ENCODE assay signal across 9 mouse cellular contexts in the genomic region with DNA sequence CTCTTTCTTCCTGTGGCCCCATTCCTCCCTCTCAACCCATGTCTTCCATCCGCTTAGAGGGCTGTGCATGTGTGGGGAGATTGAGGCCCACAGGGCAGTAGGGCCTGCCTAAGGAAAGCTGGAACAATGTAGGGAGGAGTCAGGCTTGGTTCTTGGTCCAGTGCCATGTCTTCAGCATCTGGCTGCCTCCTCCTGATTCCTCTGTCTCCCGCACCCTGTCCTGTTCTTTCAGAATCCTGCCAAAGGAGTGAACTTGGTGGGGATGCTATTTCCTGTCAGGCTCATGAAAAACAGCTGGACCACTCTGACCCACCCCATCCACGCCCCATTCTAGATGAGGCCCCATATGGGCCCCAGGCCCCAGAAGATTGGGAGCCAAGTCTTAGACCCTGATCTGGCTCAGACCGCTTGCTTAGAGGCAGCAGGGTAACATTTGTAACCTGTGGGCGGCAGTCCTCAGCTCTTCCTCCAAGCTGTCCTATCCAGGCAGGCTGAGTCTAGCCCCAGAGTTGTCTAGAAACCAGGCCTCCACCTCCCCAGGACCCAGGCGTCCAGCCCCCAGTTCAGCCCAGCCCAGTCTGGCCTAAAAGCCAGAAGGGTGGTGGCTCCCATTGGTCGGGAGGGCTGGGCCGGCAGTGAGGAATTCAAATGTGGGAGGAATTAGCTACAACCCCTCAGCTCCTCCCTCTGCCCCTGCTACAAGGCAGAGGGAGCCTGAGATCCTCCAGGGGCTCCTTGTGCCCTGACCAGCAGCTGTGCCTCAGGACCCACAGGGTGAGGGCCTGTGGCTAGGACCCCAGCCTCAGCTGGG. TPM values are rescaled to one million over a fixed set of nuclear protein-coding genes. Genes with fewer than 3 reads are reported as not detected.
DNase-seq lines count a peak whose midpoint lies in the region; ATAC-seq and TF ChIP-seq lines count a peak whose summit lies in the region.
"Had no signal": no experiment of that assay in that cellular context is flagged by ENCODE, and none has a peak within 500 bp of the region (broad histone marks: within the 10 kb centered on the region; RNA-seq: fewer than 3 reads in every experiment).

No protein-coding gene starts in this region.

- no peak overlapping the region for H3K4me3 ChIP-seq in ES-Bruce4 (ENCODE audit: low read depth, low read length)
- no peak overlapping the region for H3K4me3 ChIP-seq in heart, embryonic 12.5 days
- H3K4me3 ChIP-seq in midbrain, embryonic 13.5 days (replicated peaks) = no peak overlapping the region

- no peak for TF ChIP-seq EP300 in ES-Bruce4 (IDR thresholded peaks at IDR 0.05; ENCODE audit: insufficient read depth, low read depth, low read length)

- peak overlapping the region; percentile 30; the same call in 1 of the 2 replicates for H3K4me2 ChIP-seq in heart, embryonic 12.5 days
- H3K4me2 ChIP-seq in midbrain, embryonic 13.5 days (replicated peaks) = no peak overlapping the region

- H3K27ac ChIP-seq in ES-Bruce4 (ENCODE audit: insufficient read depth, low read length) = peak overlapping the region; percentile 37
- peak overlapping the region; percentile 74 for H3K27ac ChIP-seq in heart, embryonic 12.5 days (ENCODE audit: poor library complexity, severe bottlenecking)
- H3K27ac ChIP-seq in midbrain, embryonic 13.5 days = no peak overlapping the region

- peaks cover 2% of the 10 kb centered on the region for H3K4me1 ChIP-seq in ES-Bruce4 (ENCODE audit: control insufficient read depth, insufficient read depth, low read length)
- H3K4me1 ChIP-seq in heart, embryonic 12.5 days (replicated peaks) = peaks cover 64% of the 10 kb centered on the region
- peaks cover 21% of the 10 kb centered on the region for H3K4me1 ChIP-seq in midbrain, embryonic 13.5 days (replicated peaks)

- peak; percentile 58; the same call in 1 of the 2 replicates for ATAC-seq in heart, embryonic 12.5 days (ENCODE audit: insufficient number of reproducible peaks, low FRiP score)
- peak; percentile 58 for ATAC-seq in midbrain, embryonic 13.5 days

- TF ChIP-seq CTCF in ES-Bruce4 (IDR thresholded peaks at IDR 0.05; ENCODE audit: low read depth, low read length) = no peak

- 38% methylated on average over 8 of the region's 8 CpGs for WGBS in heart, embryonic 12.5 days
- 41% methylated on average over 8 of the region's 8 CpGs for WGBS in midbrain, embryonic 13.5 days

- peak; percentile 65 for DNase-seq in embryo, embryonic 10.5 days (ENCODE audit: low spot score)
- DNase-seq in kidney, postnatal 25 days = peak; percentile 59 to 80
- no peak for DNase-seq in right cerebral cortex, postnatal 25 days
- DNase-seq in spleen, adult 12 weeks (ENCODE audit: low spot score) = no peak
- no peak for DNase-seq in right cerebral cortex, adult 18-20 months

- H3K27me3 ChIP-seq in ES-Bruce4 (ENCODE audit: control insufficient read depth, insufficient read depth, low read length, poor library complexity, severe bottlenecking) = no peaks in the 10 kb centered on the region
- H3K27me3 ChIP-seq in heart, embryonic 12.5 days (replicated peaks) = no peaks in the 10 kb centered on the region
- no peaks in the 10 kb centered on the region for H3K27me3 ChIP-seq in midbrain, embryonic 13.5 days

- H3K9me3 ChIP-seq in ES-Bruce4 (replicated peaks; ENCODE audit: control insufficient read depth, insufficient read depth, low read length, poor library complexity, severe bottlenecking) = no peaks in the 10 kb centered on the region
- H3K9me3 ChIP-seq in heart, embryonic 12.5 days (replicated peaks) = no peaks in the 10 kb centered on the region
- no peaks in the 10 kb centered on the region for H3K9me3 ChIP-seq in midbrain, embryonic 13.5 days

- H3K9ac ChIP-seq in ES-Bruce4 (ENCODE audit: low read depth, poor library complexity, severe bottlenecking) = no peak overlapping the region
- peak overlapping the region; percentile 13; the same call in 1 of the 2 replicates for H3K9ac ChIP-seq in heart, embryonic 12.5 days
- H3K9ac ChIP-seq in midbrain, embryonic 13.5 days (replicated peaks) = no peak overlapping the region

- no peak for TF ChIP-seq POLR2A in ES-Bruce4 (IDR thresholded peaks at IDR 0.05; ENCODE audit: insufficient read depth, low read length)

- H3K36me3 ChIP-seq in ES-Bruce4 (ENCODE audit: control insufficient read depth, insufficient read depth, low read length, poor library complexity, severe bottlenecking) = no peaks in the 10 kb centered on the region
- H3K36me3 ChIP-seq in heart, embryonic 12.5 days = peaks cover 27% of the 10 kb centered on the region
- no peaks in the 10 kb centered on the region for H3K36me3 ChIP-seq in midbrain, embryonic 13.5 days

RNA-seq across cellular contexts. Expression of gene Gm45837, which starts 16.8 kb away (rescaled TPM):
- 1.7 TPM in 1 of 2 replicates, not detected in the other for polyA plus RNA-seq in ES-Bruce4 (2011; ENCODE audit: insufficient read depth, insufficient read length, low read depth, missing spikeins)
- polyA plus RNA-seq in heart, embryonic 12.5 days (2016; fragmentation: Nextera tagmentation; extraction: Ambion mirVana) = 0.74 and 2.9 TPM in 2 replicates
- polyA plus RNA-seq in midbrain, embryonic 13.5 days (2015; fragmentation: Nextera tagmentation; extraction: Ambion mirVana) = not detected in 2 replicates
- polyA plus RNA-seq: neural tube, embryonic 11.5 days had no signal

RNA-seq across cellular contexts. Expression of gene Pde2a, which starts 27.6 kb away (rescaled TPM):
- polyA plus RNA-seq in ES-Bruce4 (2011; ENCODE audit: insufficient read depth, insufficient read length, low read depth, missing spikeins) = 2.9 TPM in 1 of 2 replicates, not detected in the other
- polyA plus RNA-seq in heart, embryonic 12.5 days (2016; fragmentation: Nextera tagmentation; extraction: Ambion mirVana) = 3.2 and 6.2 TPM in 2 replicates
- 16.6 and 18.9 TPM in 2 replicates for polyA plus RNA-seq in midbrain, embryonic 13.5 days (2015; fragmentation: Nextera tagmentation; extraction: Ambion mirVana)

RNA-seq across cellular contexts. Expression of gene Arap1, which starts 46.0 kb away (rescaled TPM):
- polyA plus RNA-seq in ES-Bruce4 (2011; ENCODE audit: insufficient read depth, insufficient read length, low read depth, missing spikeins) = 28.2 and 31.5 TPM in 2 replicates
- polyA plus RNA-seq in heart, embryonic 12.5 days (2016; fragmentation: Nextera tagmentation; extraction: Ambion mirVana) = 19.9 and 22.5 TPM in 2 replicates
- 6.2 and 7.8 TPM in 2 replicates for polyA plus RNA-seq in midbrain, embryonic 13.5 days (2015; fragmentation: Nextera tagmentation; extraction: Ambion mirVana)

Comparison
In these comparisons a context has a peak if more than half of its experiments do, and no peak if none do; other contexts are left out.
1. DNase-seq: peak in embryo, embryonic 10.5 days (single experiment) and kidney, postnatal 25 days (2 of 2); none in right cerebral cortex, postnatal 25 days (single experiment), spleen, adult 12 weeks (single experiment) and right cerebral cortex, adult 18-20 months (single experiment).